Mouse (Mus musculus) hindbrain, embryonic 11.5 days (tissue): Measurements from ENCODE around the gene Cables2. TPM values are rescaled to one million over a fixed set of nuclear protein-coding genes. Genes with fewer than 3 reads are reported as not detected.

ENCODE experiments used
- ATAC-seq: fragments of 200-750 bp; cut with Nextera tagmentation; 2 replicates; pipeline ENCODE4 v1.8.0; 2017; ENCODE audit warnings: mild to moderate bottlenecking, moderate TSS enrichment, moderate library complexity; ENCODE audit not compliant: low FRiP score
- DNase-seq: peaks from one replicate; pipeline ENCODE4 v3.0.0-alpha.2; 2015; ENCODE audit warnings: low spot score
- H3K27ac ChIP-seq: fragments of 300-500 bp; sonication (generic); 2 replicates; pipeline ENCODE4 v1.5.1; 2014; ENCODE audit warnings: mild to moderate bottlenecking, low read depth, low read length
- H3K27me3 ChIP-seq: fragments of 300-500 bp; sonication (generic); 2 replicates; pipeline ENCODE4 v1.6.1; 2014; ENCODE audit warnings: mild to moderate bottlenecking, low read length, moderate library complexity, mixed read lengths; ENCODE audit not compliant: control insufficient read depth, insufficient read depth
- H3K36me3 ChIP-seq: fragments of 300-500 bp; sonication (generic); 2 replicates; pipeline ENCODE4 v1.6.1; 2014; ENCODE audit warnings: mild to moderate bottlenecking, low read length, moderate library complexity, mixed read lengths; ENCODE audit not compliant: control insufficient read depth, insufficient read depth
- H3K4me1 ChIP-seq: fragments of 300-500 bp; sonication (generic); replicated peaks from 2 replicates; pipeline ENCODE4 v1.6.1; 2014; ENCODE audit warnings: low read length, mixed read lengths; ENCODE audit not compliant: control insufficient read depth, insufficient read depth
- H3K4me2 ChIP-seq: fragments of 300-500 bp; sonication (generic); replicated peaks from 2 replicates; pipeline ENCODE4 v1.6.1; 2014; ENCODE audit warnings: mild to moderate bottlenecking, low read depth, low read length
- H3K4me3 ChIP-seq: fragments of 300-500 bp; sonication (generic); 2 replicates; pipeline ENCODE4 v1.5.1; 2014; ENCODE audit warnings: low read depth, low read length
- H3K9ac ChIP-seq: fragments of 300-500 bp; sonication (generic); 2 replicates; pipeline ENCODE4 v1.6.1; 2014; ENCODE audit warnings: low read depth, low read length
- H3K9me3 ChIP-seq: fragments of 300-500 bp; sonication (generic); 2 replicates; pipeline ENCODE4 v1.6.1; 2016; ENCODE audit warnings: low read length; ENCODE audit not compliant: control insufficient read depth
- WGBS: fragments of 180-500 bp; shearing (Covaris S2); extraction: QIAGEN DNeasy Blood & Tissue Kit; methylation state at CpG from one replicate; pipeline ENCODE4 v1.1.7; 2014; 5-methylcytosine and 5-hydroxymethylcytosine counted together
- polyA plus RNA-seq: library from polyadenylated mRNA; unstranded; fragments of >200 nt; fragmentation: Nextera tagmentation; extraction: Ambion mirVana; gene quantifications from 2 replicates; pipeline ENCODE4 v1.2.1, GENCODE M21; 2014

The Cables2 gene
- polyA plus RNA-seq, 1 experiment from 2014 or later: 14.0 TPM

- ATAC-seq: no peak
- Histone ChIP-seq H3K9me3 (no peaks in the 10 kb centered on the region), H3K27ac (no peak overlapping the region), H3K27me3 (no peaks in the 10 kb centered on the region), H3K36me3 (no peaks in the 10 kb centered on the region), H3K4me1 (no peaks in the 10 kb centered on the region), H3K9ac (no peak overlapping the region), H3K4me3 (no peak overlapping the region), H3K4me2 (no peak overlapping the region)
- no peak for DNase-seq
- WGBS: 93% methylated on average over 7 of the region's 7 CpGs
Observed at GRCm38 (mm10) chr2:180237601-180238345, 35.5 kb downstream of the Cables2 start.

DNA sequence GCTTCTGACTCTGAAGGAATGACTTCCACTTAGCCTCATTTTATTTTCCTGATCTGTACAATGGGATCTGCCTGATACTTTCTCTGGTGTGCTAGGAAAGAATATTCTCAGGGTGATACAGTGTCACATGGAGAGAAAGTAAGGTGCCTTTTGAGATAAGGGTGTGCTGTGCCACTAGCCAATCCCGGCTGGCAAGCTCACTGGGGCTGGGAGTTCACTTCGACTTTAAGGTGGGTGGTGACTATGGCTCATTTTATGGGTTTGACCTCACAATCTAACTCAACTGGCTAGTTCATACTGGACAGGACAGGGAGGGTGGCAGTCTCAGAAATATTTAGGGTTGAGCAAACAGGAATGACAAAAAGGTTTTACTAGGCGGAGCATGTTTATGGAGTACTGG lies 36.4 kb downstream of the Cables2 start:
- Histone ChIP-seq H3K27ac (no peak overlapping the region), H3K36me3 (no peaks in the 10 kb centered on the region), H3K27me3 (no peaks in the 10 kb centered on the region), H3K9ac (no peak overlapping the region), H3K4me1 (no peaks in the 10 kb centered on the region), H3K4me2 (no peak overlapping the region), H3K9me3 (no peaks in the 10 kb centered on the region), H3K4me3 (no peak overlapping the region)
- DNase-seq (no peak), ATAC-seq (no peak)
- 87% methylated on average over 3 of the region's 3 CpGs for WGBS

DNA sequence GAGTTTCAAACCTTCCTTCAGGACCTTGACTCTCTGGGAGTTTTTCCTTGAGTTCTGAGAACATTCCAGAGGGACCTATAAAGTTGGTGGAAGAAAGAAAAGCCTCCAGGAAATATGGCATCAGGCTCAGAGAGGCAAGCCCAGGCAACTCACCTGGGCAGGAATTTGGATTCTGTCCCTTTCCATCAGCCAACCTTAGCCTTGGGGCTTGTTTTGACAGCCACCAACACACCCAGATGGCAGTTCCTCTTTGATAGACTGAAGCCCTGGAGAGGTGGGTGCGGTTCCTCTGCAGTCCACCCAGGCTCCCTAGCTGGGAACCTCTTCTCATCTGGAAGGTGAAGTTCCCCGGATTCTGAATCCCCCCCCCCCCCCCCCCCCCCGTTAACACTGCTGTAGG lies 36.8 kb downstream of the Cables2 start:
- 63% methylated on average over 2 of the region's 3 CpGs for WGBS

DNA sequence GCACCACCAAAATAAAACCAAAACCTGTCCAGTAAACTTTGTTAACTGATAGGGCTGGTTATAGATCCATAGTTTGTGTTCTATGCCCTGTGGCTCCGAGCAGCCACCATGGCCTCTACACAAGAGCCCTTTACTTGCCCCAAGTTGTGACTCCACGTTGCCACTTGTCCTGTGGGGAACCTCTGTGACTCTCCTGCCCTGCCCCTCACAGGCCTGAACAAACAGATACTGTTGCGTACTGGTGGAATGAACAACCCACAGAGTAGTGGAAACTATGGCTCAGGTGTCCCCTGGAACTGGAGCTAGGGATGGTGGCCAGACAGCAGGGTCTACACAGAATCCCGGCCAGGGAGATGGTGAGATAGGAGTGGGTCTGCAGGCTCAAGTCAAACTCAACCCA lies 37.5 kb downstream of the Cables2 start:
- WGBS: 82% methylated on average over 4 of the region's 4 CpGs
- DNase-seq (no peak), ATAC-seq (no peak)
- H3K4me3 ChIP-seq: no peak overlapping the region
- H3K9ac ChIP-seq: no peak overlapping the region
- no peaks in the 10 kb centered on the region for H3K27me3 ChIP-seq
- H3K4me1 ChIP-seq: no peaks in the 10 kb centered on the region
- no peaks in the 10 kb centered on the region for H3K36me3 ChIP-seq
- H3K4me2 ChIP-seq: no peak overlapping the region
- no peaks in the 10 kb centered on the region for H3K9me3 ChIP-seq
- H3K27ac ChIP-seq: no peak overlapping the region

More for the DNA sequence above, 36.8 kb downstream of the Cables2 start:
- ATAC-seq: no peak
- Histone ChIP-seq H3K9me3 (no peaks in the 10 kb centered on the region), H3K4me1 (no peaks in the 10 kb centered on the region), H3K27me3 (no peaks in the 10 kb centered on the region), H3K36me3 (no peaks in the 10 kb centered on the region), H3K4me3 (no peak overlapping the region), H3K9ac (no peak overlapping the region), H3K4me2 (no peak overlapping the region), H3K27ac (no peak overlapping the region)
- no peak for DNase-seq

GRCm38 (mm10) chr2:180234980-180235379 lies 38.3 kb downstream of the Cables2 start:
- no peak for DNase-seq
- Histone ChIP-seq H3K27ac (no peak overlapping the region), H3K4me2 (no peak overlapping the region), H3K9me3 (no peaks in the 10 kb centered on the region), H3K36me3 (no peaks in the 10 kb centered on the region), H3K9ac (no peak overlapping the region), H3K4me3 (no peak overlapping the region), H3K27me3 (no peaks in the 10 kb centered on the region), H3K4me1 (no peaks in the 10 kb centered on the region)
- WGBS: 62% methylated on average over 6 of the region's 6 CpGs
- no peak for ATAC-seq

DNA sequence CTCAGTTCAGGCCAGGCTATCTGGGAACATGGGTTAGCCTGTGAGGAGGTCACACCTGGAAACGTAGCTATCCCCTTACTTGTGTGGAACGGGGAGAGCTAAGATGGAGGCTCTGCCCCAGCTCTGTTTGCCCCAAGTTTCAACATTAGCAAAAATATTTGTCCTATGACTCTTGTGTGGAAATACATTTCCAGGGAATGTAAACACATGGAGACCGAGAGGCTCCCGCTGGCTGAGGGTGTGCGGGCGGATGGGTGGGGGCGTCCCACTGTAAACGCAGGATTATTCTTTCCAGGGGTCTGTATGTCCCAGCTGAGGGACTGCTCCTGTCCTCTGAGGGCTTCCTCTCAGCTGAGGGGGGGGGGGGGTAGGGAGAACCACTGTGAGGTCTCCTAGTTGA lies 38.9 kb downstream of the Cables2 start:
- Histone ChIP-seq H3K36me3 (no peaks in the 10 kb centered on the region), H3K4me1 (no peaks in the 10 kb centered on the region), H3K27ac (no peak overlapping the region), H3K9me3 (no peaks in the 10 kb centered on the region), H3K4me3 (no peak overlapping the region), H3K9ac (no peak overlapping the region), H3K4me2 (no peak overlapping the region), H3K27me3 (no peaks in the 10 kb centered on the region)
- 94% methylated on average over 8 of the region's 8 CpGs for WGBS
- DNase-seq (no peak), ATAC-seq (no peak)

DNA sequence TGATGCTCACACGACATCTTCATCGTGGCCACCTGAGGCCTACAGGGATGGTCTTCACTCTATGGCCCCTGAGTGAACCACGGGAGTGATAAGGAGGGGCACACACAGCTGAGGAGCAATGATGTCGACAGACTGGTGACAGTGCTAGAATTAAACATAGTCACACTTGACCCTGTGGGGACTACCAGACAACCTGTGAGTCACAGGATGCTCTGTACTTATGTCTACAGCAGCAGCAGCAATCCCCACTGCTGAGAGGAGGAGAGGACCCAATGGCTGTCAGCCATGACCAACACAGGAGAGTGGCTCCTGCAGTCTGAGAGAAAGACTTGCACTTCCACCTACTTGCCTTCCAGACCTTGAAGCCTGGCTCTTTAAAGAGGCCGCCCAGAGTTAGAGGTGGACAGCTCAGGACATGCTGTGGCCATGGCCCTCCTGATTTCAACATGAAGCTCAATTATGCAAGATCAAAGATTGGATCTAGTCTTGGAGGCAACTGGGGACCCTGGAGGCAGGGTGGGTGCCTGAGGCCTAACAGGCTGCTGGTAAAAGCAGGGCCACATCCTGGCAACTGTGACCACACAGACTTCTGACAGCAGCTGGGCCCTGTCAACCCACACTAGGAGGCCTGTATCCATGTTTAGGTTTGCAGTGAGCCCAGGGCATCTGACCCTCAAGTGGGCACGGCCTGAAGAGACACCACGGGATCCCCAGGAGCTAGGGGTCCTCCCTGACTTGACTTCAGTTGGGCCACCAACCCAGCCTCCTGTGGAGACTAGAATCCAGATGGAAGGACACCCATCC lies 40.0 kb downstream of the Cables2 start:
- Histone ChIP-seq H3K27ac (no peak overlapping the region), H3K4me3 (no peak overlapping the region), H3K4me2 (no peak overlapping the region), H3K27me3 (no peaks in the 10 kb centered on the region; the same call in 1 of the 2 replicates), H3K9me3 (no peaks in the 10 kb centered on the region), H3K9ac (no peak overlapping the region), H3K4me1 (peaks cover 2% of the 10 kb centered on the region; the same call in 1 of the 2 replicates), H3K36me3 (no peaks in the 10 kb centered on the region)
- DNase-seq: no peak
- WGBS: 79% methylated on average over 7 of the region's 7 CpGs
- no peak for ATAC-seq

DNA sequence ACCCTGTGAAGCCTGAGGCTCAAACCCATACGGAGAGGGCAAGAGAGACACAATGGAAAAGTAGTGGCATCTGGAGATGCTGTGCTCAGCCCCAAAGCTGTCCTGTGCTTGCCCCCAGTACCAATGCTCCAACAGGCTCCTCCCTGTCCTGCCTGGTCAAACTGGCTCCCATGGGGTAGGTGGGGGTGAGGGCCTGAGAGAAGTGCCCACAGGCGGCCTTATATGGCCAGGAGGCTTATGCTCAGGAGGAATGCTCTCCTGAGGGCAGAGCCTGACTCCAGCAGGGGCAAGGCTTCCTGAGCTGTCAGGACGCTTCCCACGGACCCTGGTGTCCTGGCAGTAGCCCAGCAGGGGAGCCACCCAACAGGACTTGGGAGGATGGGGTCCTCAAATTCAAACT lies 42.8 kb downstream of the Cables2 start:
- DNase-seq: no peak
- Histone ChIP-seq H3K27me3 (peaks cover 7% of the 10 kb centered on the region), H3K4me3 (no peak overlapping the region), H3K36me3 (no peaks in the 10 kb centered on the region), H3K4me1 (peaks cover 6% of the 10 kb centered on the region; the same call in 1 of the 2 replicates), H3K9ac (no peak overlapping the region), H3K4me2 (no peak overlapping the region), H3K9me3 (no peaks in the 10 kb centered on the region), H3K27ac (no peak overlapping the region)
- no peak for ATAC-seq
- WGBS: 50% methylated on average over 4 of the region's 4 CpGs

- 85% methylated on average over 3 of the region's 3 CpGs for WGBS
- no peak overlapping the region for H3K4me3 ChIP-seq
- H3K4me2 ChIP-seq: no peak overlapping the region
- peaks cover 20% of the 10 kb centered on the region for H3K27me3 ChIP-seq
- DNase-seq: no peak
- no peak overlapping the region for H3K27ac ChIP-seq
- H3K36me3 ChIP-seq: no peaks in the 10 kb centered on the region
- H3K9me3 ChIP-seq: no peaks in the 10 kb centered on the region
- H3K9ac ChIP-seq: no peak overlapping the region
- ATAC-seq: no peak
- peaks cover 11% of the 10 kb centered on the region for H3K4me1 ChIP-seq
Observed at GRCm38 (mm10) chr2:180229129-180229528, 44.2 kb downstream of the Cables2 start.
